Mouse (Mus musculus): ENCODE data around the gene Cyp4f18. TPM values are rescaled to one million over a fixed set of nuclear protein-coding genes. Genes with fewer than 3 reads are reported as not detected.
"Not testable (repeated sequence)": the region's sequence is repeated elsewhere in the genome, so short reads cannot be mapped to it uniquely, and the experiment has no call there.

The Cyp4f18 gene
- polyA plus RNA-seq, 1 experiment from 2014 or later: 1.7 TPM

- Histone ChIP-seq H3K9ac (ENCODE audit: low read depth, low read length) (no peak overlapping the region), H3K9me3 (ENCODE audit: control insufficient read depth, low read length) (no peaks in the 10 kb centered on the region), H3K4me1 (ENCODE audit: control insufficient read depth, insufficient read depth, low read length) (no peaks in the 10 kb centered on the region), H3K4me3 (ENCODE audit: low read depth, low read length) (no peak overlapping the region), H3K27me3 (replicated peaks; ENCODE audit: control insufficient read depth, insufficient read depth, low read length) (no peaks in the 10 kb centered on the region), H3K36me3 (ENCODE audit: control insufficient read depth, insufficient read depth, low read length) (no peaks in the 10 kb centered on the region), H3K4me2 (ENCODE audit: low read depth, low read length) (no peak overlapping the region), H3K27ac (replicated peaks; ENCODE audit: low read depth, low read length) (no peak overlapping the region)
- WGBS: 65% methylated on average over 2 of the region's 2 CpGs
- DNase-seq (ENCODE audit: low spot score): peak; percentile 6
- ATAC-seq (ENCODE audit: low read depth): no peak
Measured at GRCm38 (mm10) chr8:72018141-72018540, 8.7 kb upstream of the Cyp4f18 start.

- not testable (repeated sequence) for DNase-seq (ENCODE audit: low spot score)
Measured at GRCm38 (mm10) chr8:72017339-72017738, 7.9 kb upstream of the Cyp4f18 start.

GRCm38 (mm10) chr8:72013506-72014228, 4.2 kb upstream of the Cyp4f18 start:
- ATAC-seq (ENCODE audit: low read depth); DNase-seq (ENCODE audit: low spot score): not testable (repeated sequence)

More at GRCm38 (mm10) chr8:72017339-72017738, 7.9 kb upstream of the Cyp4f18 start:
- H3K27ac ChIP-seq (replicated peaks; ENCODE audit: low read depth, low read length); H3K4me1 ChIP-seq (ENCODE audit: control insufficient read depth, insufficient read depth, low read length); H3K4me3 ChIP-seq (ENCODE audit: low read depth, low read length); H3K9me3 ChIP-seq (ENCODE audit: control insufficient read depth, low read length); H3K4me2 ChIP-seq (ENCODE audit: low read depth, low read length); ATAC-seq (ENCODE audit: low read depth); H3K9ac ChIP-seq (ENCODE audit: low read depth, low read length); H3K27me3 ChIP-seq (replicated peaks; ENCODE audit: control insufficient read depth, insufficient read depth, low read length); H3K36me3 ChIP-seq (ENCODE audit: control insufficient read depth, insufficient read depth, low read length): not testable (repeated sequence)
- 54% methylated on average over 2 of the region's 2 CpGs for WGBS

GRCm38 (mm10) chr8:72008134-72008641, 1.2 kb downstream of the Cyp4f18 start:
- no peak for ATAC-seq (ENCODE audit: low read depth)
- Histone ChIP-seq H3K4me1 (ENCODE audit: control insufficient read depth, insufficient read depth, low read length) (no peaks in the 10 kb centered on the region), H3K9ac (ENCODE audit: low read depth, low read length) (no peak overlapping the region), H3K9me3 (ENCODE audit: control insufficient read depth, low read length) (no peaks in the 10 kb centered on the region), H3K36me3 (ENCODE audit: control insufficient read depth, insufficient read depth, low read length) (no peaks in the 10 kb centered on the region), H3K4me3 (ENCODE audit: low read depth, low read length) (no peak overlapping the region), H3K27ac (replicated peaks; ENCODE audit: low read depth, low read length) (no peak overlapping the region), H3K27me3 (replicated peaks; ENCODE audit: control insufficient read depth, insufficient read depth, low read length) (no peaks in the 10 kb centered on the region), H3K4me2 (ENCODE audit: low read depth, low read length) (no peak overlapping the region)
- WGBS: 64% methylated on average over 3 of the region's 3 CpGs
- DNase-seq (ENCODE audit: low spot score): no peak

More at GRCm38 (mm10) chr8:72013506-72014228, 4.2 kb upstream of the Cyp4f18 start:
- not testable (repeated sequence) for H3K9me3 ChIP-seq (ENCODE audit: control insufficient read depth, low read length); H3K9ac ChIP-seq (ENCODE audit: low read depth, low read length); H3K4me3 ChIP-seq (ENCODE audit: low read depth, low read length); H3K4me2 ChIP-seq (ENCODE audit: low read depth, low read length); H3K36me3 ChIP-seq (ENCODE audit: control insufficient read depth, insufficient read depth, low read length); H3K4me1 ChIP-seq (ENCODE audit: control insufficient read depth, insufficient read depth, low read length); H3K27me3 ChIP-seq (replicated peaks; ENCODE audit: control insufficient read depth, insufficient read depth, low read length); H3K27ac ChIP-seq (replicated peaks; ENCODE audit: low read depth, low read length)
- 66% methylated on average over 5 of the region's 6 CpGs for WGBS

- Histone ChIP-seq H3K9ac (ENCODE audit: low read depth, low read length) (no peak overlapping the region), H3K9me3 (ENCODE audit: control insufficient read depth, low read length) (no peaks in the 10 kb centered on the region), H3K27me3 (replicated peaks; ENCODE audit: control insufficient read depth, insufficient read depth, low read length) (no peaks in the 10 kb centered on the region), H3K36me3 (ENCODE audit: control insufficient read depth, insufficient read depth, low read length) (no peaks in the 10 kb centered on the region), H3K4me2 (ENCODE audit: low read depth, low read length) (no peak overlapping the region), H3K4me1 (ENCODE audit: control insufficient read depth, insufficient read depth, low read length) (no peaks in the 10 kb centered on the region), H3K4me3 (ENCODE audit: low read depth, low read length) (no peak overlapping the region), H3K27ac (replicated peaks; ENCODE audit: low read depth, low read length) (no peak overlapping the region)
- ATAC-seq (ENCODE audit: low read depth) (no peak), DNase-seq (ENCODE audit: low spot score) (no peak)
- WGBS: 91% methylated on average over 1 of the region's 1 CpGs
Measured at GRCm38 (mm10) chr8:72006763-72007162, 2.7 kb downstream of the Cyp4f18 start.

- DNase-seq (ENCODE audit: low spot score): no peak
- Histone ChIP-seq H3K27me3 (replicated peaks; ENCODE audit: control insufficient read depth, insufficient read depth, low read length) (no peaks in the 10 kb centered on the region), H3K36me3 (ENCODE audit: control insufficient read depth, insufficient read depth, low read length) (no peaks in the 10 kb centered on the region), H3K27ac (replicated peaks; ENCODE audit: low read depth, low read length) (no peak overlapping the region), H3K9me3 (ENCODE audit: control insufficient read depth, low read length) (no peaks in the 10 kb centered on the region), H3K4me3 (ENCODE audit: low read depth, low read length) (no peak overlapping the region), H3K4me2 (ENCODE audit: low read depth, low read length) (no peak overlapping the region), H3K9ac (ENCODE audit: low read depth, low read length) (no peak overlapping the region), H3K4me1 (ENCODE audit: control insufficient read depth, insufficient read depth, low read length) (no peaks in the 10 kb centered on the region)
- WGBS: 85% methylated on average over 3 of the region's 3 CpGs
- no peak for ATAC-seq (ENCODE audit: low read depth)
Measured at GRCm38 (mm10) chr8:72005912-72006311, 3.5 kb downstream of the Cyp4f18 start.

GRCm38 (mm10) chr8:72002942-72003341, 6.5 kb downstream of the Cyp4f18 start:
- H3K27me3 ChIP-seq (replicated peaks; ENCODE audit: control insufficient read depth, insufficient read depth, low read length): no peaks in the 10 kb centered on the region
- no peak overlapping the region for H3K27ac ChIP-seq (replicated peaks; ENCODE audit: low read depth, low read length)
- H3K4me3 ChIP-seq (ENCODE audit: low read depth, low read length): no peak overlapping the region
- DNase-seq (ENCODE audit: low spot score) (no peak), ATAC-seq (ENCODE audit: low read depth) (no peak)
- no peak overlapping the region for H3K9ac ChIP-seq (ENCODE audit: low read depth, low read length)
- no peaks in the 10 kb centered on the region for H3K4me1 ChIP-seq (ENCODE audit: control insufficient read depth, insufficient read depth, low read length)
- no peaks in the 10 kb centered on the region for H3K9me3 ChIP-seq (ENCODE audit: control insufficient read depth, low read length)
- no peak overlapping the region for H3K4me2 ChIP-seq (ENCODE audit: low read depth, low read length)
- no peaks in the 10 kb centered on the region for H3K36me3 ChIP-seq (ENCODE audit: control insufficient read depth, insufficient read depth, low read length)

GRCm38 (mm10) chr8:72000223-72000622, 9.2 kb downstream of the Cyp4f18 start:
- Histone ChIP-seq H3K9me3 (ENCODE audit: control insufficient read depth, low read length) (no peaks in the 10 kb centered on the region), H3K4me3 (ENCODE audit: low read depth, low read length) (no peak overlapping the region), H3K4me2 (ENCODE audit: low read depth, low read length) (no peak overlapping the region), H3K27ac (replicated peaks; ENCODE audit: low read depth, low read length) (no peak overlapping the region), H3K4me1 (ENCODE audit: control insufficient read depth, insufficient read depth, low read length) (no peaks in the 10 kb centered on the region), H3K27me3 (replicated peaks; ENCODE audit: control insufficient read depth, insufficient read depth, low read length) (no peaks in the 10 kb centered on the region), H3K36me3 (ENCODE audit: control insufficient read depth, insufficient read depth, low read length) (no peaks in the 10 kb centered on the region), H3K9ac (ENCODE audit: low read depth, low read length) (no peak overlapping the region)
- DNase-seq (ENCODE audit: low spot score) (no peak), ATAC-seq (ENCODE audit: low read depth) (no peak)
- 61% methylated on average over 3 of the region's 3 CpGs for WGBS

- H3K27me3 ChIP-seq (replicated peaks; ENCODE audit: control insufficient read depth, insufficient read depth, low read length): no peaks in the 10 kb centered on the region
- H3K9ac ChIP-seq (ENCODE audit: low read depth, low read length): no peak overlapping the region
- ATAC-seq (ENCODE audit: low read depth) (no peak), DNase-seq (ENCODE audit: low spot score) (no peak)
- no peaks in the 10 kb centered on the region for H3K4me1 ChIP-seq (ENCODE audit: control insufficient read depth, insufficient read depth, low read length)
- no peak overlapping the region for H3K4me3 ChIP-seq (ENCODE audit: low read depth, low read length)
- H3K4me2 ChIP-seq (ENCODE audit: low read depth, low read length): no peak overlapping the region
- no peak overlapping the region for H3K27ac ChIP-seq (replicated peaks; ENCODE audit: low read depth, low read length)
- WGBS: 88% methylated on average over 1 of the region's 1 CpGs
- no peaks in the 10 kb centered on the region for H3K9me3 ChIP-seq (ENCODE audit: control insufficient read depth, low read length)
- no peaks in the 10 kb centered on the region for H3K36me3 ChIP-seq (ENCODE audit: control insufficient read depth, insufficient read depth, low read length)
Measured at GRCm38 (mm10) chr8:71999434-71999833, 10.0 kb downstream of the Cyp4f18 start.

Data from embryonic facial prominence, embryonic 14.5 days (tissue).